Mouse (Mus musculus) cerebellum, postnatal 36 days (tissue): ENCODE measurements around the gene Mtss1l.

ENCODE experiments used
- DNase-seq, 2 experiments: peaks; one replicate each; pipeline ENCODE4 v3.0.0; 2021 to 2022; ENCODE audit warnings: mixed read lengths in 2 of 2

Gene Mtss1l

DNA sequence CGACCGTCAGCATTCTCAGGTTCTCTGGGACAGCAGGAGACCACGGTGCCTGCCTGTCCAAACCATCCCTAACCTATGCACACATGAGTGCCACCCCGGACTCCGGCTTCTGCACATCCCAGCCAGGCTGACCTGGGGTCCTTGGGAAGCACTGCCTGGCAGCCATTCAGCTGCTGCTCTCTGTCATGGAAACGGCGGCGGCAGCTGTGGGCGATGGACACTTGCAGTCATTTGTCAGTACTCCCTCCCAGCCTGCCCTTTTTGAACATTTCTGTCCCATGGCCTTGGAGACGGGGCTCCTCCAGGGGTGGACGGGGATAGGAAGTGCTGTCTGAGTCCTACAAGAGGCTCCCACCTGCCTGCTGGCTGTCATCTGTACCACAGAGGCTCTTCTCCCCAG is 12.8 kb upstream of the Mtss1l start:
- peak in 1 of 2 experiments; percentile 17 for DNase-seq

DNA sequence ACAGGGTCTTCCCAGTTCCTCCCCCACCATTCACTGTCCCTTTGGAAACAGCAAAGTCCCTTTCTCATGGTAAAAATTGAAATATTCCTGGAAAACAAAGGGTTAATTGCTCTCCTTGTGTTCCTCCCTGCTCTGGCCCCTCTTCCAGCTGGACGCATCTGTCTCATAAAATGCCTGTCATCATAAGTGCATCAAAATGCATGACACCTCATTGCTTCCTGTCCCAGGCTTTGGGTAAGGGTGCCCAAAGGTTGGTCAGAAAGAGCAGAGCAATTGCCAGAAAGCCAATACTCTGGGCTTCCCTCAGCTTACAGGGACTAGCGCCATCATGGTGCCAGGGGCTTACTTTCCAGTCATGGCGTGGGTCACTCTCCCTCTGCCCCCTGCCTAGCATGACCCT is 10.7 kb upstream of the Mtss1l start:
- peak in 1 of 2 experiments; percentile 6 for DNase-seq

DNA sequence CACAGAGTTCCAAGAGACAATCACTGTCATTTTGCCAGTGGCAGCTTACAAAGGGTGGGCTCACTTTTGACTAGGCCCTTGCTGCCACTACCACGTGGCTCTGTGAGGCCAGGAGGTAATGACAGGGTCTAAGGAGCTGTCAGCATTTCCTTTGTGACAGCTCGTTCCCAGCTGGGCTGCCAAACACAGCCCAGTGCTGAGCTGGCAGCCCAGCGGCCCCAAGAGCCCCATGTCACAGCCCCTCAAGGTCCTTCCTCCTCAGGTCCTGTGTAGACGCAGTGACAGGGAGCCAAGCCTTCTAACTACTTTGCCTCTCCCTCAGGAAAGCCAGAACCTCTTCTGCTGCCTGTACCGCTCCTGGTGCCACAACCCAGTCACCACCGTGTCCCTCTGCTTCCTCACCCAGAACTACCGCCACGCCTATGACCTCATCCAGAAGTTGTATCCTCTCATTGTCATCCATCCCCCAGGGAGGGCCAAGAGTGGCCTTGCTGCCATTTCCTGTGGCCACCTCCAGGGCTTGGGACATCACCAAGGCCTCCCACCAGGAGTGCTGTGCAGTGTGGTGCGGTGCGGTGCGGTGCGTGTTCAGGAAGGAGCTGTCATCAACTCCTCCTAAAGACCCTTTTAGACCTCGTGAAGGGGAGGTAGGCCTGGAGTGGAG is 9.9 kb upstream of the Mtss1l start:
- peak in 1 of 2 experiments; percentile 9 for DNase-seq

DNA sequence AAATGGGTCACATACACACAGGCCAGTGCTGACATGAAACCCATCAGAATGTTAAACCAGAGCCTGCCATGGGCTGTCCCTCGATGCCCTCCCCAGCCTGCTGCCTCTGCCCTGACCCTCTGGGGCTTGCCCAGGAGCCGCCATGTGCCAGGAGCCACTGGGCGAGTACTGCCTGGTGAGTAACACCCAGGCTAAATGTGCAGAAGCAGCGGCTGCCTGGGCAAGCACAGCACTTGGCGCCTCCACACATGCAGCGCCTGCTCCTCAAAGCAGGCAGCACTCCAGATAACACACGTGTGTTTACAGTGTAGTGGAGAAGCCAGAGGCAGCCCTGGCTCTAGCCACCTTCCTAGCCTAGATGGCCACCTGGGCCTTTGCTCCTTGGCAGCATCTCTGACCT is 8.2 kb upstream of the Mtss1l start:
- peak in 1 of 2 experiments; percentile 36 for DNase-seq

DNA sequence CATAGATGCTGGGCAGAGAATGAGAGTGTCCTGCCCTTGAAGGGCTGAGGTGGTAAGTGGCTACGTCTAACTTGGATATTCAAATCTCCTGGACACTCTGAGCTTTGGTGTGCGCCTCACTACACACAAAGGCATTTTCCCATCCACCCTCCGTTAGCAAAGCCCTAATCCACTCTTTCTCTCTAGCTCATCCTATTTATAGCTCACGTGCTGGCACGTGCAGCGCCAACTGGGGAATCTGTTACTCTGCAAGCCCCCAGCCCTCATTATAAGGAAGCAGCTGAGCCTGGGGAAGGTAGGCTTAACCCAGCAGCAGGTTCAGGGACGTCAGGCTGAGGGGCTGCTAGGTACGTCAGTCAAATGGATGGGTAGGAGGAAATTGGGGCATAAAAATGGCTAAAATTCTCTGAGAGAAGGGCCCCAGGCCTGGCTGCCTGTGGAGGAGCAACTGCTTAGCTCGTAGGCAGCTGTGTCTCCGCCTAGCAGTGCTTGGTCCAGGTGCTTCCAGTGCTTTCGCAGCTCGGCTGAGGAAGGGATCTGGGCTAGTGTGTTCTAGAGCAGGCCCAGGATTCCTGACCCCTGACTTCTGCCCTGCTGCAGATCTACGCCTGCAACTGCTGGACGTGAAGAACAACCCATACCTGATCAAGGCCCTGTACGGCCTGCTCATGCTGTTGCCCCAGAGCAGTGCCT is 6.3 kb upstream of the Mtss1l start:
- peak in 1 of 2 experiments; percentile 9 for DNase-seq

DNA sequence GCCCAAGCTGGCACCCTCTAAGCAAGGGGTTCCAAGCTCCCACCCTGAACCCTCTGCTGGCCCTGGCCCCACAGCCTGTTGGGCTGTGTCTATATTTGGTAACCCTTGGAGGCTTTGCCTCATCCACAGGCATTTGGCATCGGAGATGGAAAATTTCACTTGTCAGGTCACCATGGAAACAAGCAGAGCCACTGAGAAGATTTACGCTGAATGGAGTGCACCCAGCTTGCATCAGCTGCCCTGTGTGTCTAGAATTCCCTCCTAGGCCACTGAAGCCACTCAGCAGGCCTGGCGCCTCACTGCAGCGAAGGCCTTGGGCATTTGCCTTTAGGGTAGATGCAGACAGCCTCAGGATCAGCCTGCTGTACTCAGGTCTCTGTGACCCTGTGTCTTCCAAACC is 5.2 kb upstream of the Mtss1l start:
- DNase-seq: peak; percentile 56 to 73

DNA sequence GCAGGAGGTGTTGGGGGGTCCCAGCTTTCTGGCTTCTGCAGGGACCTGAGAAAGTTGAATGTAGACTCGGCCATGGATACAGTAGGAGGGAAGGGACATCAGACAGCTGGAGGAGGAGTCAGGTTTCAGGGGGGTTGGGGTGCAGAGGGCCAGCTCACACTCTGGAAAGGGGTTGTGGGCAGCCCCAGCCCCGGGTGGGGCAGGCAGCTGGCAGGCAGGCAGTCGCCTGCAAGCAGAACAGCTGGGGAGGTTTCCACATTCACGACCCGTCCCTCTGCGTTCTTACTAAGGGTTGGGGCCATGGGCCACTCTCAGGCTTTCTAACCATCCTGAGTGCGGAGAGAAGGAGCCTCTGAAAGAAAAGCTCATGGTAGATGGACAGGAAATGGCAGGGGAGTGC is 4.1 kb upstream of the Mtss1l start:
- no peak for DNase-seq

DNA sequence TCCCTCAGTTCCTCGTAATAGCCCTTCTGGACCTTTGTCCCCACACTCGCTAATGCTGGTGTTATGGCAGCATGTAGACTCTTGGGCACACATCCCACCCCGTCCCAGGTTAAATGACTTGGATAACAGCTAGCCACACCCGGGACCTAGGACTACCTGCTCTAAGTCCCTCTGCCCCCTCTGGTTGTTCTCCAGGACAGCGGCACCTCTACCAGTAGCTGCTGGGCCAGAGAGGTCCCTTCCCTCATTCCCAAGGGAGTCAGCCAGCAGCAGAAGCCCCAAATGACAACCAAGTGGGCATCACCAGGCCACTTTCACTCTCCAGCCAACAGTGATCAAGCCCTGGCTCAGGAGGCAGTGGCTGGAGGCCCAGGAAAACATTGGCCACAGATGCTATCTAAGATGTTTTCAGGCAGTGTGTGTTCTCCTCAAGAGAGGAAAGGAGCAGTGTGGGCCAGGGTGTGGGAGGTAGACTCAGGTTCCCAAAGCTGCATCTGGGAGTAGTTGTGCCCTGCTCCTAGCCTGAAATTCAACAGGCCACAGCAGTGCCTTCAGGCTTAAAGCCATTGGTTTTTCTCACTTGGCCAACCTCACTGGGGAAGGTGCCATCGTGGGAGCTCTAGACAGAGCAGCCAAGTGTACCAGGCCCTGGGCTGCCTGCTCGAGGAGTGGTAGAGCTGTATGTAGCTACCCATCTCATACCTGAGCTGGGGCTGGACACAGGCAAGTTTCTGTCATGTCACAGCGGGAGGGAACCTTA is 2.9 kb upstream of the Mtss1l start:
- DNase-seq: no peak

DNA sequence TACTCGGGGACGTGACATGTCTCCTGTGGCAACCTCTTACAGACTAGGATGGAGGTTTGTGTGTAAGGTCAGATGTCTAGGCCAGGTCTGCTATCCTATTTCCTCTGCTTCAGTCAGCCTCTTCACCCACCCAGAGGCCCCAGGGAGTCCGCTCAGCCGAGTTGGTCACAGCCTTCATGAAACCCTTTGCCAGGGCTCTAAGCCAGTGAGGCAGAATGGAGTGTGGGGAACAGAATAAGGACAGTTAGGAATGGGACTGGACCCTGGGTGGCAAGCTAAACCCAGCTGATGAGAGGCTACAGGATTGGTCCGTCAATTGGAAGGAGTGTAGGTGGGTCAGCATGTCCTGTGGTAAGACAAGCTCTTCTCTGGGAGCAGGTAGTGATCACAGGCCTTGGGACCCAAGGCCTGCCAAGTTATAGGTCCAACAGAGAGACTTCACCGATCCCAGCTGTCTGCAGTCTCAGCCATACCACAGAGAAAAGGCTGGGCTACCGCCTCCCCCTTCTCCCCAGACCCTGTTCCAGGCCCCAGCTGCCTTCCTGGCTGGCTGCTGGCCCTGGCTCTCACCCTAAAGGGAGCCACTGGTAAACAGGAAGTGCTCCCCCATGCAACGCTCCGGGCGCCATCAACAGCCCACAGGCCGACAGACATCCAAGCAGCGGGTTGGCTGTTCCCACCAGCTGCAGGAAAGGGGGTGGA is 2.2 kb upstream of the Mtss1l start:
- no peak for DNase-seq

DNA sequence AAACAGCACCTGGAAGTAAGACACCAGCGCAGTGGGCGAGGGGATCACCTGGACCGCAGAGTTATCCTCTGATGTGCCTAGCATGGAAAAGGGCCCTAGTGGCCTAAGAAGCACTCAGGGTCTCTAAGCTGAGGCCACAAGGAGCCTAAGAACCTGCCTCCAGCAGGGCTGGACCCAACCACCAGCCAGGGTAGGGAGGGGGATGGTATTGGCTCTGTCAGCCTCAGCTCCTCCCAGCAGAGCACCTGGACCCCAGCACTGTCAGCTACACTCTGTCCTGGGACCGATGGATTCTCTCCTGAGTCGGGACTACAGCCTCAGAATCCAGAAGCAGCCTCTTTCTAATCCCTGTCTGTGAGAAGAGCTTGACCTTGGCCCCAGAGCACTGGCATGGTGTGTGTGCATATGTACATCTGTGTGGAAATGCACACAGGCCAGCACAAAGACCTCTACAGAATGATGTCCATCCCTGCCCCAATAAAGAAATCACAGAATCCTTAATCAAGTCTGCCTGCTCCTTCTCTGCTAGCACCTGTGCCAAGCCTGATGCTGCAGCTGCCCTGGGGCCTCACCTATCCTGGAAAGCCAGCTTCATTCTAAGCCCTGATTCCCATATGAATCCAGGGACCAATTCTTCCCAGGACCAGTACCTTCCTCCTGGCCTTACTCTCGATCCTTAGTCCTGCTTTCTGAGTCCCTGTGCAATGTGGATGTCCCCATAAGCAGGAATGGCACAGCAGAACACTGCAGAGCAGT is 1.2 kb upstream of the Mtss1l start:
- no peak for DNase-seq

DNA sequence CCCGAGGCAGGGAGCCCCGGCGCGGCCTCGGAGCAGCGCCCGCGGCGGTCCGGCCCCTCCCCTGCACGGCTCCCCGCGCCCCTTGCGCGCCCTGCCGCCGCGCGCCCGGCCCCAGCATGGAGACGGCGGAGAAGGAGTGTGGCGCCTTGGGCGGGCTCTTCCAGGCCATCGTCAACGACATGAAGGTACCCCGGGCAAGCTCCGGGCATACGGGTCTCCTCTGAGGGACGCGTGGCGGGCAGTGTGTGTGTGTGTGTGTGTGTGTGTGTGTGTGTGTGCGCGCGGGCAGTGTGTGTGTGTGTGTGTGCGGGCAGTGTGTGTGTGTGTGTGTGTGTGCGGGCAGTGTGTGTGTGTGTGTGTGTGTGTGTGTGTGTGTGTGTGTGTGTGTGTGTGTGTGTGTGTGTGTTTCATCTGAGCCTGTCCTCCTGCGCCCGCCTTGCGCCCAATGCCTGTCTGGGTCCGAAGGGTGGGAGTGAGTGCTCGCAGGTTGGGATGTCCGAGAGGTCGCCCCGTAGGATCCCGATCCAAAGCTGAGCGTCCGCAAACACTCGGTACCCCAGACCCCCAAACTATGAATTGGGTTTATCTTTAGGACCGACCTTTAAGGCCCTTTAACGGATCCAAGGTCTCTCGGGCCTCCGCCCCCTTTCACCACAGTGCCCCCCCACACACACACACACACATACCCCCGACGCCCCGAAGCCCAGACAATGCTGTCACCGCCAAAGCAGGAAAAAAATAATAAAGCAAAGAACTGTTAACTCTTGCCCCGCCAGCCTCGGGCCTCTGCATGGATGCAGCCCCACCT is 534 bp downstream of the Mtss1l start:
- peak; percentile 59 to 64 for DNase-seq

DNA sequence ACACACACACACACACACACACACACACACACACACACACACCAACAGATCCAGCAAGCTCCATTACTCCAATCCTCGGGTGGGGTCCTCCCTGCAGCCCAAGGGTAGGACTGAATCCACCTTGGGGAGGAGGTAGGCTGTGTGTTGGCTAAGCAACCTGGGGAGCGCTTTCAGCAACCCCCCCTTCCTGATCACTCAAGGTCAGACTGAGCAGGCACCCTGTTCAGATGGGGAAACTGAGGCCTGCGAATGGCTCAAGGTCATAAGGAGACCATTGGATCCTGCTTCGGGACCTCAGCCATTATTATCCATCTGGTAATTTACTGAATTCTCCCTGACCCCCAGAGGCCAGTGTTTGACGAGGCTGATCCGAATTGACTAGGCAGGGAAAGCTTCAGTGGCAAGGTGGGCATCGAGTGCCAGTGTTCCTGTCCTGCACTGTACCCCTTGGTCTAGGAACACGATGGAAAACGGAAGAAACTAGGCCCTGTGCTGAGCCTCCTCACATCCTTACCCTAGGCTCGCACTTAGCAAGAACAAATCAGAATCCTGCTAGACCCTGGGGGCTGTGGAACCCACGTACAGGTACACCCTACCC is 1.2 kb downstream of the Mtss1l start:
- DNase-seq: no peak

DNA sequence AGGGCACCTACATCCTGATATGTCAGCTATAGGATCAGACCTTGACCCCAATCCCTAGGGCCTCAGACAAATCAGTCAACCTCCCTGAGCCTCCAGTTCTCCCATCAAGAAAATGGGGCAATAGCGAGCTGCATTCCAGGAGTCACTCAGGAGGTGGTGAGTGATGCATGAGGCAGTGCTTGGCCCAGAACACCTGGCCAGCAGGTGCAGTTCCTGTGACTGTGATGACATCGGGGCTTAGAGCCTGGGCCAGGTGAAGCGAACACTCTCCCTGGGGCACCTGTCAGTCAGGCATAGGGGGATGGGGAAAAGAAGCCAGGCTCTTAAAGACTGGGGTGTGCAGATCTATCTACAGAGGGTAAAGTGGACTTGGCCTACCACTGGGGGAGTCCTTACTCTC is 3.2 kb downstream of the Mtss1l start:
- peak in 1 of 2 experiments; percentile 13 for DNase-seq

DNA sequence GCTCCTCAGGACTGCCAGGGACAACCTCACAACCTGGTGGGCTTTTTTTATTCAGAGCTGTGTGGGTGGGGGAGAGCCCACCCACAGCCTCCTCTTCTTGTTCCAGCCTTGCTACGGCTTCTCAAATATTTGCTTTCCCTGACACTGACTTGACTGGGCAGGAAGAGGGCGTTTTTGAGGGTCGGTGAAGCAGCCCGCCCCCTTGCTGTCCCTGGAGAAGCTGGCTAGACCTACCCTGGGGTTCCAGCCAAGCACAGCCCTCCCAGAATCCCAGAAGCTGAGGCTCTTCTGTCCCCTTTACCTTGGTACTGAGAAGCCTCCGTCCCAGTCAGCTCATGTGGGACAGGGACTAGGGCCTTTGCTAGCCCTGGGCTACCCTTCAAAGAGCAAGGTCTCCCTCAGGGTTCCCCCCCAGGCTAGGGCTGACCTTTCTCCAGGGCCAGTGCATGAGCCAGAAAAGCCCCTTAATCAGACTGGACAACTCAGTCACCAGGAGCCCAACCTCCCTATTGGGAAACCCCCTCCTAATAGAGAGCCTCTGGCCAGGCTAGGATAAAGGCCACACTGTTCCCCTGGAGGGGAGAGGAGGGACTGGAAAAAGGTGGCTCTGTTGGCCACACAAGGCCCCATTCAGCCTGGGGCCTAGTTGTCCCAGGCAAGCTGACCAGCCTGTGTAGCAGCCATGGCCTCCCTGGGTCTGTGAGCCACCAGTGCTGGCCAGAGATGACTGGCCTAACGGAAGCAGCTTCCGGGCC is 4.0 kb downstream of the Mtss1l start:
- peak in 1 of 2 experiments; percentile 36 for DNase-seq

DNA sequence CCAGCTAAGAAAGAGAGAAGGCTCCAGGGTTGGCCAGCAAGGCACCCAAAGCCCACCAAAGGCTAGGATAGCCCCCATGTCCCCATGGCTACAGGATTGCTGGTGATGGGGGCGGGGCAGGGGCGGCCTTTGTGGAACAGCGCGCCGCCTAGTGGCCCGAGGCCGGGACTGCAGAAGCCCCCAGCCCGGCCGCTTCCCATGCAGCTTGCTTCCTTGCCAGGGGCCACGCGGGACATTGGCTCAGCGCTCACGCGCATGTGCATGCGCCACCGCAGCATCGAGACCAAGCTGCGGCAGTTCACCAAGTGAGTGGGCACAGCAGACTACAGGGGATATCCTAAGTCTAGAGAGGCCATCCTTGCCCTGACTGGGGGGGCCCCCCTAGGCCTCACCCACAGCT is 5.6 kb downstream of the Mtss1l start:
- DNase-seq: peak; percentile 69 to 73

DNA sequence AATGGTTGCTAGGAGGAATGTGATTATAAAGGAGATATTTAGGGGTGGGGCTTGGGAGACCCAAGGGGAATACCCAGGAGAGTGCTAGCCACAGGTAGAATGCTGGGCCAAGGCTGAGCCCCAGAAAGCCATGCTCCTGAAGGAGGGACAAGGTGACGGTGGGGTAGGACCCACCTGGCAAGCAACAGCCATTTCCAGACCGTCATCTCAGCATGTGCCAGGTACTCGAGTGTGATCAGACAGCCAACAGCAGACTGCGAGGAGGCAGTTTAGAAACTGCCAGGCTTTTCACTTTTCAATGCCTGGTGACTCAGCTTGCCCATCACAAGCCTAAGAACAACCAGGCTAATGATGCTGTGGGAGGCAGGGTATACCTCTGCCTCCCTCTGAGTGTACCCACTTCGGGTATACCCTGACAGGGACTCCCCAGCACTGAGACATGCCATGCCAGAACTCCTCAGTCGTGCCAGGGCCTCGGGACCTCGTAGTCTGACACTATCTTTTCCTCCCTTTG is 10.1 kb downstream of the Mtss1l start:
- peak in 1 of 2 experiments; percentile 19 for DNase-seq

DNA sequence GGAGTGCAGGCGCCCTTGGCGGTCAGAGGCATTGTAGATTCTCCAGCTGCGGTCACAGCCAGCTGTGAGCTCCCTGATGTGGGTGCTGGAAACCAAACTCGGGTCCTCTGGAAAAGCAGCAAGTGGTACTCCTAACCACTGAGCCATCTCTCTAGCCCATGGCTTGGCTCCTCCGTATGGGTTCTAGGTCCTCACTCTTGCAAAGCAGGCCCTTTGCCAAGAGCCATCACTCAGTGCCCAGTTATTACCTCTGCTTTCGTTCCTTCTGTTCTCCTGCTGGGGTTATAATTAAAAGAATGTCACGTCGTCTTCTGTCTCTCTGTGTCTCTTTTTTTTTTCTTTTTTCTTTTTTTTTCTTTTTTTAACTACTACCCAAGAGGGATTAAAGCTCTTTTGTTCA is 11.8 kb downstream of the Mtss1l start:
- DNase-seq: peak; percentile 60 to 65

DNA sequence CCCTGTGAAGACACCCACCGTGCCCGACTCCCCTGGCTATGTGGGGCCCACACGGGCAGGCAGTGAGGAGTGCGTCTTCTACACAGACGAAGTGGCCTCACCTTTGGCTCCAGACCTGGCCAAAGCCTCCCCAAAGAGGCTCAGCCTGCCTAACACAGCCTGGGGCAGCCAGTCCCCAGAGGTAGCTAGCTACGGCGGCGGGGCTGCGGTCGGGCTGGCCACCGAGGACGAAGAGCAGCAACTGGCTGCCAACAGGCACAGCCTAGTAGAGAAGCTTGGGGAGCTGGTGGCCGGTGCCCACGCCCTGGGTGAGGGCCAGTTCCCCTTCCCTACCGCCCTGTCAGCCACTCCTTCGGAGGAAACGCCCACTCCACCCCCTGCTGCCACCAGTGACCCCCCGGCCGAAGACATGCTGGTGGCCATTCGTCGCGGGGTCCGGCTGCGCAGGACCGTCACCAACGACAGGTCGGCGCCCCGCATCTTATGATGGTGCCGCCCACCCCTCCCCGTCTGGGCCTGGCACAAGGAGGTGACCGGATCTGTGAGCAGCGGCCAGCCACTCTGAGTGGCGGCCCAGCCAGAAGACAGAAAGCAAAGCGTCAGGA is 17.4 kb downstream of the Mtss1l start:
- DNase-seq: peak in 1 of 2 experiments; percentile 24

DNA sequence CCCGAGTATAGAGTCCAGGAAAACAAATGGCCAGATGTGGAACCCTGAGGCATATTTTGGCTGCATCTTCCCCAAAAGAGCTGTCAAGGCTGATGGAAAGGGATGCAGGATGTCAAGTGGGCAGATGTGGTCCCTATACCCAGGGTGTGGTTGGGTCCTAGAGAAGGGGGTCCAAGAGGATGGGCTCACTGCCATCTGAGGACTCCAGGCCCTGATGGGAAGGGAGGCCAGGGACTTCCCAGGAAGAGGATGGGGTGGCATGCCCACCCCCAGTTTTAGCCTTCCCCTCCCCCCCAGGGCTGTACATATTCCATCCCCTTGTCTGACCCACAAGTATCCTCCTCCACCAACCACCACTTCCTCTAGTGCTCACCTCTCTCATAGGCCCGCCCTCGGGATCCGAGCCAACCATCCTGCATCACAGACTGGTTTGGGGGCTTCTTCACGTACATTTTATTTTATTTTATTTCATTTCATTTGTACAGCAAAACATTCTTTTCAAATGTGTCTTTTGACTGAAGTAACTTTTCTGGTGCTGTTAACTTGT is 19.4 kb downstream of the Mtss1l start:
- no peak for DNase-seq
